ENCODE assay signal across 8 mouse cellular contexts in genomic region chr5:96905572-96906271, GRCm38 (mm10).
DNase-seq lines count a peak whose midpoint lies in the region; ATAC-seq lines count a peak whose summit lies in the region.

No protein-coding gene starts in this region.

- 49% methylated on average over 17 of the region's 17 CpGs for WGBS in limb, embryonic 12.5 days
- 54% methylated on average over 17 of the region's 17 CpGs for WGBS in limb, embryonic 10.5 days
- WGBS in hindbrain, embryonic 12.5 days = 37% methylated on average over 17 of the region's 17 CpGs
- WGBS in limb, embryonic 15.5 days = 44% methylated on average over 17 of the region's 17 CpGs
- 31% methylated on average over 17 of the region's 17 CpGs for WGBS in midbrain, embryonic 14.5 days

- H3K9ac ChIP-seq in limb, embryonic 12.5 days (replicated peaks) = no peak overlapping the region
- no peak overlapping the region for H3K9ac ChIP-seq in hindbrain, embryonic 12.5 days
- H3K9ac ChIP-seq in limb, embryonic 15.5 days = no peak overlapping the region
- H3K9ac ChIP-seq in midbrain, embryonic 14.5 days (replicated peaks; ENCODE audit: low read length) = no peak overlapping the region; the same call in 1 of the 2 replicates

- no peak overlapping the region for H3K27ac ChIP-seq in limb, embryonic 12.5 days
- no peak overlapping the region for H3K27ac ChIP-seq in limb, embryonic 10.5 days
- peak overlapping the region; percentile 23; the same call in 1 of the 2 replicates for H3K27ac ChIP-seq in hindbrain, embryonic 12.5 days
- no peak overlapping the region for H3K27ac ChIP-seq in limb, embryonic 15.5 days
- no peak overlapping the region for H3K27ac ChIP-seq in midbrain, embryonic 14.5 days (replicated peaks; ENCODE audit: low read depth, low read length)

- ATAC-seq in limb, embryonic 12.5 days (ENCODE audit: insufficient number of reproducible peaks, insufficient read depth, low FRiP score, low TSS enrichment, low read depth) = no peak
- ATAC-seq in erythroblast, adult 5-6 weeks (replicated peaks; ENCODE audit: low FRiP score, poor library complexity, severe bottlenecking) = peak; percentile 45
- ATAC-seq in hindbrain, embryonic 12.5 days (ENCODE audit: low FRiP score) = peak; percentile 84
- no peak for ATAC-seq in limb, embryonic 15.5 days (ENCODE audit: insufficient number of reproducible peaks, low FRiP score, low TSS enrichment, low read depth)
- peak; percentile 79 for ATAC-seq in midbrain, embryonic 14.5 days (ENCODE audit: low FRiP score, low TSS enrichment)

- DNase-seq in limb, embryonic 10.5 days (ENCODE audit: low spot score) = no peak
- peak; percentile 83 for DNase-seq in midbrain, embryonic 14.5 days
- DNase-seq in spleen, postnatal 10 days (ENCODE audit: low spot score in 2 of 2) = no peak
- no peak for DNase-seq in gastrocnemius, postnatal 25 days

- H3K4me1 ChIP-seq in limb, embryonic 12.5 days (replicated peaks) = no peaks in the 10 kb centered on the region
- 0 out of 2 replicates have a peak, but pooled peaks cover 2% of the 10 kb centered on the region for H3K4me1 ChIP-seq in limb, embryonic 10.5 days
- peaks cover 6% of the 10 kb centered on the region for H3K4me1 ChIP-seq in hindbrain, embryonic 12.5 days
- no peaks in the 10 kb centered on the region for H3K4me1 ChIP-seq in limb, embryonic 15.5 days
- peaks cover 7% of the 10 kb centered on the region for H3K4me1 ChIP-seq in midbrain, embryonic 14.5 days (ENCODE audit: control insufficient read depth, insufficient read depth, low read length)

- H3K27me3 ChIP-seq in limb, embryonic 12.5 days = no peaks in the 10 kb centered on the region
- no peaks in the 10 kb centered on the region for H3K27me3 ChIP-seq in limb, embryonic 10.5 days (ENCODE audit: low read depth, poor library complexity, severe bottlenecking)
- no peaks in the 10 kb centered on the region for H3K27me3 ChIP-seq in hindbrain, embryonic 12.5 days
- no peaks in the 10 kb centered on the region for H3K27me3 ChIP-seq in limb, embryonic 15.5 days
- H3K27me3 ChIP-seq in midbrain, embryonic 14.5 days (ENCODE audit: control insufficient read depth, insufficient read depth, low read length) = no peaks in the 10 kb centered on the region

- no peaks in the 10 kb centered on the region for H3K9me3 ChIP-seq in limb, embryonic 12.5 days
- no peaks in the 10 kb centered on the region for H3K9me3 ChIP-seq in limb, embryonic 10.5 days (replicated peaks)
- H3K9me3 ChIP-seq in hindbrain, embryonic 12.5 days (replicated peaks) = no peaks in the 10 kb centered on the region
- no peaks in the 10 kb centered on the region for H3K9me3 ChIP-seq in limb, embryonic 15.5 days
- no peaks in the 10 kb centered on the region; the same call in 1 of the 2 replicates for H3K9me3 ChIP-seq in midbrain, embryonic 14.5 days (ENCODE audit: control insufficient read depth, low read length)

- H3K36me3 ChIP-seq in limb, embryonic 12.5 days = no peaks in the 10 kb centered on the region
- no peaks in the 10 kb centered on the region for H3K36me3 ChIP-seq in limb, embryonic 10.5 days
- no peaks in the 10 kb centered on the region for H3K36me3 ChIP-seq in hindbrain, embryonic 12.5 days
- H3K36me3 ChIP-seq in limb, embryonic 15.5 days = no peaks in the 10 kb centered on the region
- no peaks in the 10 kb centered on the region for H3K36me3 ChIP-seq in midbrain, embryonic 14.5 days (ENCODE audit: control insufficient read depth, insufficient read depth, low read length)

- H3K4me2 ChIP-seq in limb, embryonic 12.5 days = 0 out of 2 replicates have a peak overlapping the region, but pooled peaks have one; percentile 15
- H3K4me2 ChIP-seq in hindbrain, embryonic 12.5 days (replicated peaks) = peak overlapping the region; percentile 17; the same call in 1 of the 2 replicates
- H3K4me2 ChIP-seq in limb, embryonic 15.5 days = peak overlapping the region; percentile 3; the same call in 1 of the 2 replicates
- H3K4me2 ChIP-seq in midbrain, embryonic 14.5 days (ENCODE audit: low read length) = peak overlapping the region; percentile 18; the same call in 1 of the 2 replicates

- no peak overlapping the region for H3K4me3 ChIP-seq in limb, embryonic 12.5 days (replicated peaks)
- no peak overlapping the region for H3K4me3 ChIP-seq in limb, embryonic 10.5 days
- H3K4me3 ChIP-seq in hindbrain, embryonic 12.5 days = no peak overlapping the region
- H3K4me3 ChIP-seq in limb, embryonic 15.5 days = no peak overlapping the region
- no peak overlapping the region for H3K4me3 ChIP-seq in midbrain, embryonic 14.5 days (replicated peaks; ENCODE audit: low read depth, low read length)

Comparison
In these comparisons a context has a peak if more than half of its experiments do, and no peak if none do; other contexts are left out.
1. ATAC-seq: peak in erythroblast, adult 5-6 weeks (single experiment), hindbrain, embryonic 12.5 days (single experiment) and midbrain, embryonic 14.5 days (single experiment); none in limb, embryonic 12.5 days (single experiment) and limb, embryonic 15.5 days (single experiment).
2. Peak in every context shown above with its lines, with median percentiles within 50 percentile points of each other: H3K4me2 ChIP-seq.